Mouse (Mus musculus) B cell, adult 2 months (primary cell): ENCODE results near the gene Synpr.

ENCODE experiments used
- DNase-seq, 2 experiments: peaks; one replicate each; pipeline ENCODE4 v3.0.0; 2022

Synpr gene

GRCm38 (mm10) chr14:13553616-13554370, 269.2 kb downstream of the Synpr start:
- no peak for DNase-seq

GRCm38 (mm10) chr14:13554631-13555030, 270.1 kb downstream of the Synpr start:
- no peak for DNase-seq

- no peak for DNase-seq
Observed at GRCm38 (mm10) chr14:13558117-13558516, 273.5 kb downstream of the Synpr start.

- DNase-seq: no peak
Observed at GRCm38 (mm10) chr14:13567250-13567649, 282.7 kb downstream of the Synpr start.

GRCm38 (mm10) chr14:13567996-13568395, 283.4 kb downstream of the Synpr start:
- DNase-seq: no peak

GRCm38 (mm10) chr14:13571941-13572340, 287.4 kb downstream of the Synpr start:
- DNase-seq: no peak

GRCm38 (mm10) chr14:13572530-13572929, 287.9 kb downstream of the Synpr start:
- DNase-seq: no peak

- DNase-seq: no peak
Observed at GRCm38 (mm10) chr14:13578101-13578500, 293.5 kb downstream of the Synpr start.

- DNase-seq: no peak
Observed at GRCm38 (mm10) chr14:13578744-13579143, 294.2 kb downstream of the Synpr start.

GRCm38 (mm10) chr14:13593321-13593940, 308.9 kb downstream of the Synpr start:
- no peak for DNase-seq

- no peak for DNase-seq
Observed at GRCm38 (mm10) chr14:13596251-13596650, 311.7 kb downstream of the Synpr start.

GRCm38 (mm10) chr14:13597204-13597603, 312.6 kb downstream of the Synpr start:
- DNase-seq: no peak

- no peak for DNase-seq
Observed at GRCm38 (mm10) chr14:13620531-13620930, 336.0 kb downstream of the Synpr start.

- DNase-seq: no peak
Observed at GRCm38 (mm10) chr14:13649865-13650264, 365.3 kb downstream of the Synpr start.

GRCm38 (mm10) chr14:13651039-13651438, 366.5 kb downstream of the Synpr start:
- no peak for DNase-seq

- DNase-seq: no peak
Observed at GRCm38 (mm10) chr14:13651541-13652298, 367.1 kb downstream of the Synpr start.
